Mouse (Mus musculus): ENCODE data around the gene Olfr340. TPM values are rescaled to one million over a fixed set of nuclear protein-coding genes. Genes with fewer than 3 reads are reported as not detected.

Gene Olfr340
- not detected for polyA plus RNA-seq (2015; fragmentation: Illumina TruSeq; extraction: RNeasy Lipid Tissue Mini Kit (QIAGEN cat#74804); ENCODE audit: insufficient read depth, low read depth, low replicate concordance)

GRCm38 (mm10) chr2:36452287-36452686 is at the start of gene Olfr340:
Gene Olfr340, plus strand, starts transcription at chr2:36452587.

GRCm38 (mm10) chr2:36418647-36419046 is 33.7 kb upstream of the Olfr340 start, which contains the start of gene Olfr339:
Gene Olfr339, plus strand, starts transcription at chr2:36418947.

GRCm38 (mm10) chr2:36482368-36482767 is 30.0 kb downstream of the Olfr340 start, which contains the start of gene Olfr341:
Gene Olfr341, minus strand, starts transcription at chr2:36482468.

Other genes starting within 250 kb of the Olfr340 start
- gene Ptgs1, start 222.2 kb upstream of the Olfr340 start, polyA plus RNA-seq (2015; fragmentation: Illumina TruSeq; extraction: RNeasy Lipid Tissue Mini Kit (QIAGEN cat#74804); ENCODE audit: insufficient read depth, low read depth, low replicate concordance): 13.4 TPM
- gene Olfr338, start 79.1 kb upstream of the Olfr340 start, polyA plus RNA-seq (2015; fragmentation: Illumina TruSeq; extraction: RNeasy Lipid Tissue Mini Kit (QIAGEN cat#74804); ENCODE audit: insufficient read depth, low read depth, low replicate concordance): not detected
- gene Olfr339, start 33.6 kb upstream of the Olfr340 start, polyA plus RNA-seq (2015; fragmentation: Illumina TruSeq; extraction: RNeasy Lipid Tissue Mini Kit (QIAGEN cat#74804); ENCODE audit: insufficient read depth, low read depth, low replicate concordance): not detected
- gene Olfr341, start 29.9 kb downstream of the Olfr340 start, polyA plus RNA-seq (2015; fragmentation: Illumina TruSeq; extraction: RNeasy Lipid Tissue Mini Kit (QIAGEN cat#74804); ENCODE audit: insufficient read depth, low read depth, low replicate concordance): not detected
- gene Olfr342, start 72.4 kb downstream of the Olfr340 start, polyA plus RNA-seq (2015; fragmentation: Illumina TruSeq; extraction: RNeasy Lipid Tissue Mini Kit (QIAGEN cat#74804); ENCODE audit: insufficient read depth, low read depth, low replicate concordance): not detected
- gene Olfr344, start 114.1 kb downstream of the Olfr340 start, polyA plus RNA-seq (2015; fragmentation: Illumina TruSeq; extraction: RNeasy Lipid Tissue Mini Kit (QIAGEN cat#74804); ENCODE audit: insufficient read depth, low read depth, low replicate concordance): not detected
- not detected for gene Olfr345, start 187.5 kb downstream of the Olfr340 start, polyA plus RNA-seq (2015; fragmentation: Illumina TruSeq; extraction: RNeasy Lipid Tissue Mini Kit (QIAGEN cat#74804); ENCODE audit: insufficient read depth, low read depth, low replicate concordance)
- gene Olfr346, start 233.2 kb downstream of the Olfr340 start, polyA plus RNA-seq (2015; fragmentation: Illumina TruSeq; extraction: RNeasy Lipid Tissue Mini Kit (QIAGEN cat#74804); ENCODE audit: insufficient read depth, low read depth, low replicate concordance): not detected

All from pancreas, adult 10 weeks (tissue).